Mouse (Mus musculus) kidney, embryonic 14.5 days (tissue): Measurements from ENCODE around the gene Smo. TPM values are rescaled to one million over a fixed set of nuclear protein-coding genes. Genes with fewer than 3 reads are reported as not detected.

Source experiments
- ATAC-seq: fragments of 200-750 bp; cut with Nextera tagmentation; 2 replicates; pipeline ENCODE4 v1.8.0; 2017; ENCODE audit warnings: moderate number of reproducible peaks, mild to moderate bottlenecking, moderate TSS enrichment, moderate library complexity; ENCODE audit not compliant: low FRiP score, low TSS enrichment
- H3K27ac ChIP-seq: fragments of 300-500 bp; sonication (generic); 2 replicates; pipeline ENCODE4 v1.5.1; 2014; ENCODE audit warnings: low read depth, mild to moderate bottlenecking, low read length, moderate library complexity, mixed read lengths
- H3K27me3 ChIP-seq: fragments of 300-500 bp; sonication (generic); 2 replicates; pipeline ENCODE4 v1.6.1; 2014; ENCODE audit warnings: mild to moderate bottlenecking, low read length; ENCODE audit not compliant: control insufficient read depth, insufficient read depth
- H3K36me3 ChIP-seq: fragments of 300-500 bp; sonication (generic); 2 replicates; pipeline ENCODE4 v1.6.1; 2014; ENCODE audit warnings: low read length, mixed read lengths; ENCODE audit not compliant: control insufficient read depth, insufficient read depth
- H3K4me1 ChIP-seq: fragments of 300-500 bp; sonication (generic); 2 replicates; pipeline ENCODE4 v1.6.1; 2014; ENCODE audit warnings: low read length, mixed read lengths; ENCODE audit not compliant: control insufficient read depth, insufficient read depth
- H3K4me2 ChIP-seq: fragments of 300-500 bp; sonication (generic); replicated peaks from 2 replicates; pipeline ENCODE4 v1.6.1; 2014; ENCODE audit warnings: low read depth, mild to moderate bottlenecking, low read length
- H3K4me3 ChIP-seq: fragments of 300-500 bp; sonication (generic); 2 replicates; pipeline ENCODE4 v1.5.1; 2014; ENCODE audit warnings: mild to moderate bottlenecking, low read length
- H3K9ac ChIP-seq: fragments of 300-500 bp; sonication (generic); 2 replicates; pipeline ENCODE4 v1.6.1; 2014; ENCODE audit warnings: low read depth, mild to moderate bottlenecking, low read length, moderate library complexity
- H3K9me3 ChIP-seq: fragments of 300-500 bp; sonication (generic); 2 replicates; pipeline ENCODE4 v1.6.1; 2016; ENCODE audit warnings: low read length; ENCODE audit not compliant: control insufficient read depth
- WGBS: fragments of 180-500 bp; shearing (Covaris S2); extraction: QIAGEN DNeasy Blood & Tissue Kit; methylation state at CpG from one replicate; pipeline ENCODE4 v1.1.7; 2014; 5-methylcytosine and 5-hydroxymethylcytosine counted together
- polyA plus RNA-seq: library from polyadenylated mRNA; unstranded; fragments of >200 nt; fragmentation: Nextera tagmentation; extraction: Ambion mirVana; gene quantifications from 2 replicates; pipeline ENCODE4 v1.2.1, GENCODE M21; 2014

Smo gene
- polyA plus RNA-seq = 53.4 and 70.4 TPM in 2 replicates

DNA sequence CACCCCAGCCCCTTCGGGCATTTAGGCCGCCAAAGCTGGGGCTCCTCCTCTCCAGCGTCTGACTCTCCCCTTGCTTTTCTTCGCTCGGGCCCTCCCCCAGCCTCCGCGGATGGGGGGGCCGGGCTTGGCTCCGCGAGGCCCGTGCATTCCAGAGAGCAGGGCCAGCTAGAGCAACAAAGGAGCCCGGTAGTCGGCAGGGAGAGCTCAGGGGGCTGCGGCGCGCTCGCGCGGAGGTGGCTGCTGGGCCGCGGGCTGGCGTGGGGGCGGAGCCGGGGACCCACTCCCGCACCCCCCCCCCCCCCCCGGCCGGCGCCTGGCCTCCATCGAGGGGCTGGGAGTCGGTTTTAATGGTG lies at the start of gene Smo:
TSS of gene Smo (plus strand) at position 168 of the 353 bp plus-strand sequence.
- Histone ChIP-seq H3K36me3 (peaks cover 7% of the 10 kb centered on the region; the same call in 1 of the 2 replicates), H3K9ac (peak within 1 kb of the TSS; percentile 93), H3K4me3 (peak within 1 kb of the TSS; percentile 82), H3K9me3 (no peaks in the 10 kb centered on the region), H3K4me1 (peaks cover 9% of the 10 kb centered on the region; the same call in 1 of the 2 replicates), H3K27me3 (no peaks in the 10 kb centered on the region), H3K27ac (peak within 1 kb of the TSS; percentile 99), H3K4me2 (peak within 1 kb of the TSS; percentile 85)
- 0% methylated on average over 25 of the region's 30 CpGs for WGBS
- ATAC-seq = peak; percentile 98

DNA sequence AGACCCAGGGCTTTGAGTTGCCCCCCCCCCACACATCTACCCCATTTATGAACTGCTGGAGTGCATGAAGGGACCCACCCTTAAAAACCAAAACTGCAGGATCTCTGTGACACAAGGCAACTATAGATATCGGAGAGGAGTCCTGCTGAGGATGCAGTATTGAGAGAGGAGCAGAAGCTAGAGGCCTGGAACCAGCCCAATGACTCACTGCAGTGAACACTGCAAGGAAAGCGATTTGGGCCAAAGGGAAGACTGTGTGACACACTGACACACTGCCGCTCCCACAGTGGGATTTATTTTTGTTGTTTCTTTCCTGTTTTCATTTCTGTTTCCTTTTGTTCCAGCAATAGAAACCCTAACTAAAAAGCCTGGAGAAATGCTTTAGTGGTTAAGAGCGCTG lies 49.4 kb upstream of the Smo start:
- WGBS = 81% methylated on average over 4 of the region's 4 CpGs
- Histone ChIP-seq H3K9ac (no peak overlapping the region), H3K4me3 (no peak overlapping the region), H3K4me2 (no peak overlapping the region), H3K4me1 (no peaks in the 10 kb centered on the region), H3K36me3 (no peaks in the 10 kb centered on the region), H3K27ac (no peak overlapping the region), H3K9me3 (no peaks in the 10 kb centered on the region), H3K27me3 (no peaks in the 10 kb centered on the region)
- no peak for ATAC-seq

- Histone ChIP-seq H3K27ac (no peak overlapping the region), H3K4me2 (no peak overlapping the region), H3K9ac (no peak overlapping the region), H3K4me3 (no peak overlapping the region), H3K27me3 (peaks cover 9% of the 10 kb centered on the region; the same call in 1 of the 2 replicates), H3K36me3 (no peaks in the 10 kb centered on the region), H3K4me1 (peaks cover 6% of the 10 kb centered on the region; the same call in 1 of the 2 replicates), H3K9me3 (no peaks in the 10 kb centered on the region)
- ATAC-seq = no peak
- WGBS = 78% methylated on average over 8 of the region's 8 CpGs
These were observed 45.8 kb upstream of the Smo start for GRCm38 (mm10) chr6:29689458-29689857.

GRCm38 (mm10) chr6:29693953-29694352 lies 41.4 kb upstream of the Smo start, which contains the start of gene Tspan33:
Gene Tspan33, plus strand, starts transcription at chr6:29694222.
- Histone ChIP-seq H3K4me1 (peaks cover 11% of the 10 kb centered on the region; the same call in 1 of the 2 replicates), H3K27me3 (peaks cover 9% of the 10 kb centered on the region; the same call in 1 of the 2 replicates), H3K4me3 (peak within 1 kb of the TSS; percentile 77), H3K27ac (no peak within 1 kb of the TSS), H3K9me3 (no peaks in the 10 kb centered on the region), H3K9ac (peak within 1 kb of the TSS; percentile 76), H3K36me3 (no peaks in the 10 kb centered on the region), H3K4me2 (peak within 1 kb of the TSS; percentile 93)
- ATAC-seq = peak; percentile 97
- WGBS = 0% methylated on average over 28 of the region's 41 CpGs

DNA sequence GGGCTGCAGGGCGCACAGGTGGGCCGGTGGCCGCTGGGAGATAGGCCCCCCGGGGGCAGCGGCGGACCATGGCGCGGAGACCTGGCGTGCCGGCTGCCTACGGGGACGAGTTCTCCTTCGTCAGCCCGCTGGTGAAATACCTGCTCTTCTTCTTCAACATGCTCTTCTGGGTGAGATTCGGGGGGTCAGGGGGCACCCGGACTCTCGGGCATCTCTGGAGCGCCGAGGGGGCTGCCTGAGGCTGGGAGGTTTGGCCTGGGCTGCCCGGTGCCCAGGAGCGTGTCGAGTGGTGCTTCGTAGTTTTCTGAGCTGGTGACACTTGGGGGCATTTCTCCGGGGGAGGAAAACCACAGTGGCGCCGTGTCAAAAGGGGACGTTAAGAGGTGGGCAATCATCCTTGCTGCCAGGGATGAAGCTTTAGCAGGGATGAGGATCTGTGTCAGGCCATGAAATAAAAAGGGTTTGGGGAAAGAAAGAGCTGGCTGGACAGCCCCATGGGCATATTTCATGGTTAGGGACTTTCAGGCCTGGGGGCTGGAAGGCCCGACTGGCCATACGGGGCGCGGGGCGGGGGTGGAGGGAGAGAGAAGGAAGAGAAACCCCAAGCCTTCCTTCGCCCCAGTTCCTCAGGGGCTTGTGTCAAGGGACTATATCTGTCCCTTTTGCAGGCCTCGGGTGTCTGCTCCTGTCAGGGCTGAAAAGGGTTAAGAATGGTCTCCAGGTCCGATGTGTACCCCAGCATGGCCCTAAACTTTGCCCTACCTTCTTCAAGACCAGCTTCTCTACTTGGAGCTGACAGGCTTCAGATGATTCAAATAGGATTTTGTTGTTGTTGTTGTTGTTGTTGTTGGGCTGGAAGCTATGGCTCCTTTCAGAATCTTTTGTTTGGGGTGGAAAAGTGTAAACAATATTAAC lies 40.7 kb upstream of the Smo start:
- Histone ChIP-seq H3K9me3 (no peaks in the 10 kb centered on the region), H3K4me2 (peak overlapping the region; percentile 93), H3K9ac (peak overlapping the region; percentile 76), H3K36me3 (no peaks in the 10 kb centered on the region), H3K4me3 (peak overlapping the region; percentile 77), H3K27ac (no peak overlapping the region), H3K27me3 (peaks cover 9% of the 10 kb centered on the region; the same call in 1 of the 2 replicates), H3K4me1 (peaks cover 11% of the 10 kb centered on the region; the same call in 1 of the 2 replicates)
- ATAC-seq = peak; percentile 71
- WGBS = 4% methylated on average over 35 of the region's 35 CpGs

DNA sequence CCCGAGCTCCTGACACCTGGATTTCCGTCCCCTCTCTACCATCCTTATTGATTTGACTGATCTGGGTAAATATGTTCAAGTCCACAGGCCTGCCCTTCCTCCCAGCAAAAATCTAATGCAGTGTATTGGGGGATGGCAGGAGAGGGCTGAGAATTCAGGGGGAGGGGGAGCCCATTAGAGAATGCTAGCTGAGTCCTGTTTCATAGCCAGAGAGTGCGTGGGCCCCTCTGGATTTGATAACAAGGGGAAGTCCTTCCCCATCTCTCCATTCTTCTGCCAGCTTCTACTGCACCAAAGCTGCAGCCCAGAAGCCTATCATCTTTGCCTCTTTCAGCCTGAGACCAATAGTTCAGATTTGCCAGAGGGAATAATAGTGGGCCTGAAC lies 40.0 kb upstream of the Smo start:
- Histone ChIP-seq H3K4me3 (peak overlapping the region; percentile 77; the same call in 1 of the 2 replicates), H3K27me3 (peaks cover 9% of the 10 kb centered on the region; the same call in 1 of the 2 replicates), H3K4me2 (0 out of 2 replicates have a peak overlapping the region, but pooled peaks have one; percentile 9), H3K9ac (no peak overlapping the region), H3K9me3 (no peaks in the 10 kb centered on the region), H3K36me3 (no peaks in the 10 kb centered on the region), H3K27ac (no peak overlapping the region), H3K4me1 (peaks cover 11% of the 10 kb centered on the region; the same call in 1 of the 2 replicates)
- ATAC-seq = no peak
- 65% methylated on average over 3 of the region's 3 CpGs for WGBS

- no peak for ATAC-seq
- Histone ChIP-seq H3K27ac (no peak overlapping the region), H3K4me1 (peaks cover 11% of the 10 kb centered on the region; the same call in 1 of the 2 replicates), H3K9ac (no peak overlapping the region), H3K4me2 (no peak overlapping the region), H3K36me3 (no peaks in the 10 kb centered on the region), H3K9me3 (no peaks in the 10 kb centered on the region), H3K4me3 (no peak overlapping the region), H3K27me3 (peaks cover 9% of the 10 kb centered on the region; the same call in 1 of the 2 replicates)
- WGBS = 74% methylated on average over 7 of the region's 7 CpGs
These were observed 39.3 kb upstream of the Smo start for GRCm38 (mm10) chr6:29695975-29696374.

DNA sequence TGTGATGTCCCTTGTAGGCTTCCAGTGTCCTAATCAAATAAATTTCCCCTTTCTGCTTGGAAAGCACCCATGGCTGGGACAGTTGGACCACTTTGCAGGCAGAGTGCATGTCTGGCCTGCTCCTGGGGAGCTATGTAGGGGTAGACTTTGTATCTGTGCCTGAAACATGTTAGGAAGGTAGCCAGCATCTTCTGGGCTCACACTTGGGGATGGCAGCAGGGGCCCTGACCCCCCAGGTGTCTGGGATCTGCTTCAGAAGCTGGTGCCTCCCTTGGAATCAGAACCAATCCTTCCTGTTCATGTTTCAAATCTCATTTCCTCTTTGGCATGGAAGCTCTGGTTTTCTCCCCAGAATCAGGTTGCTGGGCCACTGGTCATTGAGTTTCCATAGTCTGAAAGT lies 38.2 kb upstream of the Smo start:
- no peak overlapping the region for H3K27ac ChIP-seq

DNA sequence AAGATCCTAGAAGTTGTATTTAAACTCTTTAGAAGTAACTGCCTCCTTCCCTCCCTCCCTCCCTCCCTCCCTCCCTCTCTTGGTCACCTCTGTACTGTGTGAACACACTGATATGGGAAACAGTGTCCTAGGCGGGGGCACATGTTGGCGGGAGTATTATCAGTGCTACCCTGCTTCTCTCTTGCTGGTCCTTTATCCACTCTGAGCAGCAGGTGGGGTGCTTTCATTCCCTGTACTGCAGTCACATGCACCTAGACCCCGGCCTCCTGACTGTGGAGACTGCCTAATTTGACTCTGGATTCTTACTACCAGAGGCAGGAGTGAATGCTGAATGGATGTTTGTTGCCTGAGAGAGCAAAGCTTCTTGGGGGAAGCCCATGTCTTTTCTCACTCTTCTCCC lies 37.8 kb upstream of the Smo start:
- Histone ChIP-seq H3K4me3 (no peak overlapping the region), H3K9me3 (no peaks in the 10 kb centered on the region), H3K27me3 (peaks cover 5% of the 10 kb centered on the region; the same call in 1 of the 2 replicates), H3K36me3 (no peaks in the 10 kb centered on the region), H3K9ac (no peak overlapping the region), H3K4me2 (no peak overlapping the region), H3K4me1 (peaks cover 11% of the 10 kb centered on the region; the same call in 1 of the 2 replicates), H3K27ac (no peak overlapping the region)
- ATAC-seq = no peak
- 53% methylated on average over 3 of the region's 3 CpGs for WGBS

More for the DNA sequence above, 38.2 kb upstream of the Smo start:
- H3K4me2 ChIP-seq = no peak overlapping the region
- H3K9ac ChIP-seq = no peak overlapping the region
- peaks cover 7% of the 10 kb centered on the region; the same call in 1 of the 2 replicates for H3K27me3 ChIP-seq
- H3K4me3 ChIP-seq = no peak overlapping the region
- no peaks in the 10 kb centered on the region for H3K9me3 ChIP-seq
- ATAC-seq = no peak
- peaks cover 11% of the 10 kb centered on the region; the same call in 1 of the 2 replicates for H3K4me1 ChIP-seq
- no peaks in the 10 kb centered on the region for H3K36me3 ChIP-seq
